Comparison of ENCODE assay signal across 8 mouse cellular contexts in the genomic region with DNA sequence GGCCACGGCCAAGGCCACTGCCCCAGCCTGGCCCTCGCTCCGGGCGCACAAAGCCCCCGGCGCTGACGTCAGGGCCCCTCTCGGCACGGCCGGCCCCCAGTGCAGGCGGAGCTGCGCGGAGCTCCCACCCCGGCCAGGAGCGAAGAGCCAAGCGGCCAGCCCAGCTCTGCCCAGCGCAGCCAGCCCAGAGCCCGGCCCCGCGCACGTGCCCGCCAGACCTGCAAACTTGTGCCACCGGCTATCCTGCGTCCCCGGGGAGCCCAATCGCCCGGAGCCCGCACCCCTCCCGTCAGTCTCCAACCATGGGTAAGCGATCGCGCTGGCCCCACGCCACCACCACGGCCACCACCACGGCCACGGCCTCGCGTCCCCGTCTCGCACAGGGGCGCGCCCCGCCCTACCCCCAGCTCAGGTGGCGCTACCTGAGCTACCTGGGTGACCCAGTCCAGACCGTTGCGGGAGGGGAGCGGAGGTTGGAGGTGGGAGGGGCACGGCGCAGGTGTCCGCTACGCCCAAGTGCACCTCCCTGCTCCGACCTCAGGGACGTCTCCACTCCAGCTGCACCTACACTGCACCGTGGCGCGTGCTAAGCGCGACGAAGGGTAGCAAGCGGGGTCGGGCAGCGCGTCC. TPM values are rescaled to one million over a fixed set of nuclear protein-coding genes. Genes with fewer than 3 reads are reported as not detected.
DNase-seq lines count a peak whose midpoint lies in the region; ATAC-seq and TF ChIP-seq lines count a peak whose summit lies in the region.

A gene (plus strand): TSS at position 81 of the 630 bp plus-strand sequence.

- no peaks in the 10 kb centered on the region for H3K9me3 ChIP-seq in MEL (replicated peaks; ENCODE audit: insufficient read depth, low read length)
- H3K9me3 ChIP-seq in forebrain, embryonic 15.5 days, result no peaks in the 10 kb centered on the region

- no peaks in the 10 kb centered on the region for H3K79me2 ChIP-seq in MEL (ENCODE audit: control insufficient read depth, insufficient read depth, low read length, poor library complexity)

- WGBS in forebrain, embryonic 15.5 days, result 31% methylated on average over 56 of the region's 63 CpGs
- WGBS in olfactory bulb, adult 2 months, result 17% methylated on average over 56 of the region's 63 CpGs

- no peak within 1 kb of the TSS for H3K4me3 ChIP-seq in MEL (ENCODE audit: control insufficient read depth in 1 of 2, insufficient read depth in 1 of 2, low read depth in 2 of 2, low read length in 2 of 2)
- H3K4me3 ChIP-seq in forebrain, embryonic 15.5 days, result peak within 1 kb of the TSS; percentile 72
- H3K4me3 ChIP-seq in olfactory bulb, adult 2 months (ENCODE audit: insufficient read depth, low read depth, low read length), result peak within 1 kb of the TSS; percentile 82

- peak within 1 kb of the TSS; percentile 63 for H3K4me2 ChIP-seq in forebrain, embryonic 15.5 days (replicated peaks)

- no peaks in the 10 kb centered on the region for H3K4me1 ChIP-seq in MEL (ENCODE audit: control insufficient read depth in 1 of 2, insufficient read depth in 2 of 2, low read length in 2 of 2)
- H3K4me1 ChIP-seq in forebrain, embryonic 15.5 days, result peaks cover 6% of the 10 kb centered on the region; the same call in 1 of the 2 replicates
- no peaks in the 10 kb centered on the region; the same call in 1 of the 2 replicates for H3K4me1 ChIP-seq in olfactory bulb, adult 2 months (ENCODE audit: control insufficient read depth, insufficient read depth, low read length)

- TF ChIP-seq CTCF in MEL (IDR thresholded peaks at IDR 0.05 in 2 of 3, conservative IDR thresholded peaks at IDR 0.05 in 1 of 3; ENCODE audit: control insufficient read depth in 1 of 3, insufficient read depth in 1 of 3, low read depth in 2 of 3, low read length in 3 of 3, poor library complexity in 1 of 3, severe bottlenecking in 1 of 3), result no peak
- no peak for TF ChIP-seq CTCF in olfactory bulb, adult 2 months (IDR thresholded peaks at IDR 0.05; ENCODE audit: insufficient read depth, low read depth, low read length)

- no peaks in the 10 kb centered on the region for H3K27me3 ChIP-seq in MEL (ENCODE audit: control insufficient read depth in 1 of 2, insufficient read depth in 2 of 2, low read length in 2 of 2)
- no peaks in the 10 kb centered on the region for H3K27me3 ChIP-seq in forebrain, embryonic 15.5 days

- peak; percentile 93 for ATAC-seq in forebrain, embryonic 15.5 days (replicated peaks)

- no peak for TF ChIP-seq EP300 in MEL (IDR thresholded peaks at IDR 0.05; ENCODE audit: low read depth in 1 of 2, low read length in 2 of 2)

- no peaks in the 10 kb centered on the region for H3K36me3 ChIP-seq in MEL (ENCODE audit: control insufficient read depth in 1 of 2, insufficient read depth in 2 of 2, low read length in 2 of 2)
- H3K36me3 ChIP-seq in forebrain, embryonic 15.5 days, result no peaks in the 10 kb centered on the region

- no peak within 1 kb of the TSS for H3K9ac ChIP-seq in MEL (ENCODE audit: control insufficient read depth, low read depth, low read length, poor library complexity, severe bottlenecking)
- H3K9ac ChIP-seq in forebrain, embryonic 15.5 days (replicated peaks), result peak within 1 kb of the TSS; percentile 74

- no peak within 1 kb of the TSS for H3K27ac ChIP-seq in MEL (ENCODE audit: control insufficient read depth, low read depth, low read length)
- peak within 1 kb of the TSS; percentile 62 for H3K27ac ChIP-seq in forebrain, embryonic 15.5 days (replicated peaks)
- H3K27ac ChIP-seq in olfactory bulb, adult 2 months (ENCODE audit: insufficient read depth, low read depth, low read length), result 0 out of 2 replicates have a peak within 1 kb of the TSS, but pooled peaks have one; percentile 40

- TF ChIP-seq RAD21 in MEL (IDR thresholded peaks at IDR 0.05; ENCODE audit: low read depth, low read length), result no peak

- no peak for TF ChIP-seq POLR2A in MEL (IDR thresholded peaks at IDR 0.05; ENCODE audit: control insufficient read depth in 1 of 2, insufficient read depth in 1 of 2, low read depth in 1 of 2, low read length in 2 of 2, poor library complexity in 1 of 2)
- TF ChIP-seq POLR2A in olfactory bulb, adult 2 months (IDR thresholded peaks at IDR 0.05; ENCODE audit: insufficient read depth, low read depth, low read length), result no peak

- no peak for DNase-seq in MEL (ENCODE audit: low read depth, low spot score)
- DNase-seq in cerebellum, adult 11 months, result peak; percentile 17
- DNase-seq in heart, postnatal 4 days, result peak; percentile 46
- DNase-seq in layer of hippocampus, adult 18-20 months (ENCODE audit: low spot score in 2 of 2), result peak in 1 of 2 experiments; percentile 53
- DNase-seq in lung, adult 18-20 months, result peak; percentile 22 to 47
- DNase-seq in urinary bladder, postnatal 25 days (ENCODE audit: low spot score), result peak; percentile 10

TF ChIP-seq in MEL, 35 proteins besides CTCF, POLR2A, EP300 and RAD21:
- no peak for TF ChIP-seq JUND (IDR thresholded peaks at IDR 0.05; ENCODE audit: low read depth, low read length)
- no peak for TF ChIP-seq POLR2AphosphoS5 (IDR thresholded peaks at IDR 0.05; ENCODE audit: borderline replicate concordance, low read depth, low read length)
- no peak for TF ChIP-seq HCFC1 (IDR thresholded peaks at IDR 0.05; ENCODE audit: low read depth, low read length)
- TF ChIP-seq ETS1 (IDR thresholded peaks at IDR 0.05; ENCODE audit: low read depth, low read length), result no peak
- no peak for TF ChIP-seq TAL1 (IDR thresholded peaks at IDR 0.05; ENCODE audit: low read length)
- no peak for TF ChIP-seq SIN3A (IDR thresholded peaks at IDR 0.05; ENCODE audit: low read length)
- TF ChIP-seq NELFE (IDR thresholded peaks at IDR 0.05; ENCODE audit: low read depth, low read length), result no peak
- no peak for TF ChIP-seq MYC (IDR thresholded peaks at IDR 0.05; ENCODE audit: low read depth, low read length)
- TF ChIP-seq MAX (IDR thresholded peaks at IDR 0.05; ENCODE audit: low read length), result no peak
- TF ChIP-seq SMC3 (IDR thresholded peaks at IDR 0.05; ENCODE audit: low read depth, low read length), result no peak
- no peak for TF ChIP-seq USF1 (IDR thresholded peaks at IDR 0.05; ENCODE audit: low read depth, low read length)
- TF ChIP-seq ZC3H11A (IDR thresholded peaks at IDR 0.05; ENCODE audit: low read depth, low read length), result no peak
- no peak for TF ChIP-seq MYB (IDR thresholded peaks at IDR 0.05; ENCODE audit: low read depth, low read length)

RNA-seq across cellular contexts. Expression of the gene that starts here (rescaled TPM):
- total RNA-seq in MEL (2012; rRNA removed), result 2.9 and 4.9 TPM in 2 replicates
- polyA plus RNA-seq in MEL (2012; ENCODE audit: insufficient read depth in 1 of 2, insufficient read length in 2 of 2, low read depth in 1 of 2, low replicate concordance in 2 of 2, missing spikeins in 1 of 2), result 10 to 100 TPM in 1 of 2 experiments, not detected in 1; 13.2 TPM
- 424 and 441 TPM in 2 replicates for polyA plus RNA-seq in forebrain, embryonic 15.5 days (2015; fragmentation: Nextera tagmentation; extraction: Ambion mirVana)
- 1 to 10 TPM; 6.2 to 6.4 TPM for total RNA-seq in heart, postnatal 4 days (2021)
- 100 to 1,000 TPM; 705 to 717 TPM for total RNA-seq in layer of hippocampus, adult 18-20 months (2021)
- 307 and 403 TPM in 2 replicates for polyA plus RNA-seq in olfactory bulb, adult 2 months (2012; ENCODE audit: insufficient read depth, insufficient read length, low replicate concordance, missing spikeins)

Comparison
In these comparisons a context has a peak if more than half of its experiments do, and no peak if none do; other contexts are left out.
1. RNA of the gene that starts here (total RNA-seq): 705 to 717 TPM in layer of hippocampus, adult 18-20 months; 6.2 to 6.4 TPM in heart, postnatal 4 days and 2.9 to 4.9 TPM in MEL; every median in the first group is over 10 times any median in the second.
2. RNA of the gene that starts here (polyA plus RNA-seq): 424 to 441 TPM in forebrain, embryonic 15.5 days and 307 to 403 TPM in olfactory bulb, adult 2 months; 13.2 TPM in MEL; every median in the first group is over 10 times any median in the second.
3. H3K4me3 ChIP-seq: peak in forebrain, embryonic 15.5 days (single experiment) and olfactory bulb, adult 2 months (single experiment); none in MEL (0 of 2).